Mouse (Mus musculus) MEL-GATA-1-ER (cell line): ENCODE measurements around the gene Pde6c.
A peak's percentile ranks its signal among the peaks of the same experiment; 100 is the strongest.

ENCODE experiments used
- DNase-seq: peaks from one replicate; pipeline ENCODE4 v3.0.0-alpha.2; 2012; ENCODE audit warnings: low read depth; ENCODE audit errors: extremely low read depth

Gene Pde6c

DNA sequence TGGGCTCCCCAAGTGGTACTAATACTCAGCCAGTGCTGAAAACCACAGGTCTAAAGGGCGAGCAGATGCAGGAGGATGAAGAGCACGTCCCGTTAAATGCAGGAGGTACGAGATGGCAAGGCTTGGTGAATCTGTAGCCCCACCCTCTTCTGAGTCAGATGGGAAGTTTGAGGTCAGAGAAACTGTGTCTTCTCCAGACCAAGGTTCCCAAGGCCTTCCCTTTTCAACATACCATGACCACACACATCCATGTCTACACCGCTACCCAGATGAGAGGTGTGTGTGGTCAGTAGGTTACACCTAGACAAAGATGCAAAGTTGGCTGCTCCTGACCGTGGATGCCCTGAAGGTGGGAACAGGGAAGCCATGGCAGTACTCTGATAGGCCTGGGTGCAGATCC, 2.2 kb downstream of the Pde6c start:
- no peak for DNase-seq

DNA sequence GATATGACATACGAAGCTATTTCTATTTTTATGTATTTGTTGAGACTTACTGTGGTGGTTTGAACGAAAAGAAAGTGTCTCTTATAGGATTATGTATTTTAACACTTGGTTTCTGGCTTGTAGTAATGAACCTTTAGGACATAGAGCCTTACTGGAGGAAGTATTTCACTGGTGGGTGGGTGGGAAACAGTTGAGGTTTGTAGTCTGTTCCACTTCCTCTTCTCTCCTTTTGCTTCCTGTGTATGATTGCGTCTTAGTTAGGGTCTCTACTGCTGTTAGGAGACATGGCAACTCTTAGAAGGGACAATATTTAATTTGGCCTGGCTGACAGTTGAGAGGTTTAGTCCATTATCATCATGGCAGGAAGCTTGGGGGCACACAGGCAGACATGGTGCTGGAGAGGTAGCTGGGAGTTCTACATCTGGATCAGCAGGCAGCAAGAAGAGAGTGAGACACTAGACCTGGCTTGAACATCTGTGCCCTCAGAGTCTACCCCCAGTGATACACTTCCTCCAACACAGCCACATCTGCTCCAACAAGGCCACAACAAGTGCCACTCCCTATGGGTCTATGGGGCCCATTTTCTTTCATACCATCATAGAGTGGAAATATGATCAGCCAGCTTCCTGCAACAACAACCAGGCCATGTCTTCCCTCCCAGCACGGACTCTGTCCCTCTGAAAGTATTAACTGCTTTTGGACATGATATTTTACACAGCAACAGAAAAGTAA, 11.1 kb downstream of the Pde6c start:
- no peak for DNase-seq

DNA sequence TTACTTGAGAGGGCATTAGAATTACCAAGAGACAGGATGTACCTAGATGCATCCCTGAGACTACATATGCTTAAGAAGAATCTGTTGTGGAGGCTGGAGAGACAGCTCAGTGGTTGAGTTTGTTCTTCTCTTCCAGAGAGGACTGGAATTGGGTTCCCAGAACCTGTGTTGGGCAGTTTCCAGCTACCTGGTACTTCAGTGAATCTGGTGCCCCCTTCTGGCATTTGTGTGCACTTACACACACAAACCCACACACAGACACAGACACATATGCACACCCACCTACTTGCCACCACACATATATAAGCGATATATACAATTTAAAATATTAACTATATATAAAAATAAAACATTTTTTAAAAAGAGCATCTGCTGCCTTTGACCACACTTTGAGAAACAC, 23.7 kb downstream of the Pde6c start:
- DNase-seq: no peak

DNA sequence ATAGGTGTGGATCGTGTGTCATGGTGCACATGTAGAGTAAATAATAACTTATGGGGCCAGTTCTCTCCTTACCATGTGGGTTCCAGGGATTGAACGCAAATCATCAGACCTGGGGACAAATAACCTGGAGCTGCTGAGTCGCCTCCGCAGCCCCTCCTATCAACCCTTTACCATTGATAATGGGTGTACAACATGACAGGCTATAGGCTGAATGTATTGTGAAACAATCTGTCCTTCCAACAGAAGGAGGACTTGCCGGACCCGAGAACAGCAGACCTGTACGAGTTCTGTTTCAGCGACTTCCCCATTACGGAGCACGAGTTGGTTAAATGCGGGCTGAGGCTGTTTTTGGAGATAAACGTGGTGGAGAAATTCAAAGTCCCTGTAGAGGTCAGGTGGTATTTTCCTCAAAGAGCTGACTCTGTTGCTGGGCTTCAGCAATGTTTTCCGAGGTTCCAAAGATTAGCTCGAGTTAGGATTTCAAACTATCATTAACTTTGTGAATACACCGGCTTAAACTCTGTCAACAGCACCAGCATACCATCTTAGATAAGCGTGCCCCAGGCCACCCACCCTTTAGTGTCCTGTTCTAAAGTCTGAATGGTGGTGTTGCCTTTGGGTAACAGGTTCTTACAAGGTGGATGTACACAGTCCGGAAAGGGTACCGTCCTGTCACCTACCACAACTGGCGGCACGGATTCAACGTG, 29.2 kb downstream of the Pde6c start:
- DNase-seq: no peak

DNA sequence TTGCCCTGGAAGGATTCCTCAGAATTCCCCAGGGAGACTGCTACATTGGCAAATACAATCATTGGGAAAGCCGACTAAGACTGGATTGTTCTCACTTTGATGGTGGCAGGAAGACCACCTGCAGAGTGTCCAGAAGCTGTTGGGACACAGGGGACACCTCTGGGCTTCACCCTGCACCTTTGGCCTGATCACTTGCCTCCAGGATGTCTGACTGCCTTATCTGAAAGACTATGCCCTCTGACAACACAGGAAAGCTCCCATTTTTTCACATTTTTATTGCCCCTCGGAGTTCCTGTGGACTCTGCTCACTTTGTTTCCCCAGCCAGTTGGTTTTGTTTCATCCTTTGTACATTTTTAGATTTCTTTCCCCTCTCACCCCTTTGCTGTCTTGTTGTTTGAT, 32.1 kb downstream of the Pde6c start:
- DNase-seq: no peak

DNA sequence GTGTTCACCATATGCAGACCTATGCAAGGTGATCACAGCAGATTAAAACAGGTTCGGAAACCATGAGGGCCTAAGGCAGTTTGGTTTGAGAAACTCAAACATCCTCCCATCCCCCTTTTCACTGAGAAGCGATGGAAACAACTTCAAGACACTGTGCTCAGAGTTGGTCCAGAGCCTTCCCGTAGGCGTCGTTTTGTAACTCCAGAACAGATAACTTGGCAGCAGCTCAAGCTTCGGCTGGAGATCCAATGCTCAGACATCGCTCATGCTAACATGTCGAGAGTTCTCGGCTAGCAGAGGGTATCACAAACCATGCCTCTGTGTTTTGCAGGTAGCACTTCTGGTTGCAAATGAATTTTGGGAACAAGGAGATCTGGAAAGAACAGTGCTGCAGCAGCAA, 47.1 kb downstream of the Pde6c start:
- DNase-seq: no peak

DNA sequence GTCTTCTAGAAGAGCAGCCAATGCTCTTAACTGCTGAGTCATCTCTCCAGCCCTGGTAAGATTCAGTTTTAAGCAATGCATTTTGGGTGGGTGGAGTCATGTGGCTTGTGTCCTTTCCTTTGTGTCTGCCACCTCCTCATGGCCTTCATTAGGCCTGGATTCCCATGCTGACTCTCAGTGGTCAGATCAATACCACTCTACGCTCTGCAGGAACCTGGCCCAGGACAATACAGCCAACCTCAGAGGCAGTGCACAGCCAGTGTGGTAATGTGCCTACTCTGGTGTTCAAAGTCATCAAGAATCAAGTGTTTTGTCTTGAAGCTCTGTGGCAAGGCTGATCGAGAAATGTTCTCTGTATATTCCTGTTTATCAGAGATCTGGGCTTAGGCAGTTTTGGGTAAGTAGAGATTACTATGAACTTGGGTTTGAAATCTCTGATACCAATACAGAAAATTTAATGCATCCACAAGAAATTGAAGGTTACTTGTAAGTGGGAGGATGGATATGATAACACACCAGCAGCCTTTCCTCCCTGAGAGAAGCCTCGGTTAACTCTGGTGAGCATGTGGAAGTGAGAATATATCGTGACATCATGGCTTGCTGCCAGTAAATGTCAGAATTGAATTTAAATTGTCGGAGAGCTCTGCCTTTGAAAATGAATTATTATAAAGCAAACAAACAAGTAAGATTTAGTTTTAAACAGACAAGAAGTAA, 54.2 kb downstream of the Pde6c start:
- no peak for DNase-seq

DNA sequence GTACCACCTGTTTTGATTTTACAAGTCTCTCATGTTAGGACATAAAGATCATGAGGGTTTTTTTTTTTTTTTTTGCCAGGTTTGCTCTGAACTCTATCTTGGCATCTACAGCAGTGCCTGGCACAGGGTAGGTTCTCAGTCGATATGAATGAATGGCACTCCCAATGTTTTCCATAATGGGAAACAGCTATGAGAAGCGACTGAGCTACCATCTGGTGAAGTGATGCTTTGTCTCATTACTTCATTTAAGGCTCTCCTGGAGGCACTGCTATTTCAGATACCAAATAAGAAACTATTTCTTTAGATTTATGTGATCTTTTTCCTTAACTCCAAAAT, 54.7 kb downstream of the Pde6c start:
- DNase-seq: no peak

DNA sequence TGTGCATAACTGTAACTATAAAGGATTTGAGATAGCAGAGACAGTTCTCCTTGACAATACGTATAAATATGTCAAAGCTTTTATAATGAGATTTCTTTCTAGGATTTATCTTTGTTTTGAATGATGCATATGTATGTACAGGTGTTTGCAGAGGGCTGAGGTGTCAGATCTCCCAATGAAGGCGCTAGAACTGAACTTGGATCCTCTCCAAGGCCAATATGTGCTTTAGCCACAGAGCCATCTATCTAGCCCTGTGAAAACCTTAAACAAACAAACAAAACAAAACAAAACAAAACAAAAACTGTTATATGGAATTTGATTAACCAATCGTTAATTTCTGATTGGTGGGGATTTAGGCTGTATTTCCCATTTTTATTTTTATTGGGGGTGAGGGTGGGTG, 58.0 kb downstream of the Pde6c start:
- DNase-seq: no peak

DNA sequence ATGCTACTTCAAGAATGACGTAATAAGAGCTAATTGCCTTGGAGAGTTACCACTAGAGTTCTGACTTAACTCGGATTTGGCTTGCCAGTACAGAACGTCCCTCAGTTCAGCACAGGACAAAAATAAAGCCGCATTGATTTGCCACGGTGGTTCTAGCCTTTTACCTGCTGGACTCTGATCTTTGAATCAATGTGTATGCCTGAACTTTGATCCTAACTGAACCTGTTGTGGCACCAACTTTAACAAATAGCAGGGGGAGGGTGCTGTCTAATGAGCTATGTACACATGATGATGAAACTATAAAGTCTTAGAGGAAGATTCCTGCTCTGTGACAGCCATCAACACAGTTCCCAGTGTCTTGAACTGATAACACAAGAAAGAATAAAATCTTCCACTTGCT, 58.9 kb downstream of the Pde6c start:
- no peak for DNase-seq

DNA sequence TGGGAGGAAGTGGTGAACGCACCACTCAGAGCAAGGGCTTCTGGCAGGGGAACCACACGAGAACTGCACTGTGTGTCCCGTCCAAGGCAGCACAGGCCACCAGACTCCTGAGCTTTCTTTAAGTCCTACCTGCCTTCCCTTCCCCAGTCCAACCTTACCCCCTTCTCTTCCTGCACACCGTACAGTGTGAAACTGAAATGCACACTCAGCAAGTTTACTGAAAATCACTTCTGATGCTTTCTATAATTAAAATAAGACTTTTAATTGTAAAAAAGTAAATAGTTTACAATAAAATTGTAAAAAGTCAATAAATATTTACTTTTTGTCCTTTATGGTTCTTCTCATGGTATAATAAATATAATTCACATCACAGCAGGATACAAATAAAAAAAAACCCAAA, 62.7 kb downstream of the Pde6c start:
- no peak for DNase-seq

DNA sequence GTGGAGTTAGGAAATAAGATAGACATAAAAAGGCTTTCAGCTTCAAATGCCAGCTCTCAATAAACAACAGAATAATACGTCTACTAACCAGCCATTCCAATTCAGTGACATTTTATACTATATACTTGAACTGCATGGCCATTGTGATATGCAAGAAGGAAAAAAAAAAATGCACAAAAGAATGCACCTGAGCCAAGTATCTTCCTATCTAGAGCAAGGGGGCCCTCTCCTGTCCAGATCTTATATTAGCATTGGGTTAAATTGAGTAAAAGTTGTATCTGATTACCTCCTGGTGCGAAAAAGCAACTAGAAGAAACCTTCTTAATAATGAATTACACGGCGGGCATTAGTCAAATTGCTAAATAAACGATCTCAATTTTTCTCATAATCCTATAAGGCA, 66.2 kb downstream of the Pde6c start:
- DNase-seq: no peak

DNA sequence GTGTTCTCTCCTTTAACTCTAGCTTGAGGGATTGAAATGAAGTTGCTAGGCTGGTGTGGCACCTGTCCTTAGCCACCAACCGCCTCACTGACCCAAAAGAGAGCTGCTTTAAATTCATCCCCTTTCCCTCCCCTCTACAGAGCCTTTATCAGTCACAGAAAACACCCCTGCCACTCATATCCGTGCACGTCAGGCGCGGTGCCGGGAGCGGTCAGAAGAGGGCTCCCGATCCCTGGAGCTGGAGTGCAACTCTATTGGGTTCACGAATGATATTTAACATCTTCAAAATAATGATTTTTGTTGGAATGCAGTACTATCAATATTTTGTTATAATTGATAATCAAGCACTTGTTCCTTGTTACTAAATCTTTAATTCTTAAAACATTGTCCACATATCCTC, 74.1 kb downstream of the Pde6c start:
- no peak for DNase-seq

DNA sequence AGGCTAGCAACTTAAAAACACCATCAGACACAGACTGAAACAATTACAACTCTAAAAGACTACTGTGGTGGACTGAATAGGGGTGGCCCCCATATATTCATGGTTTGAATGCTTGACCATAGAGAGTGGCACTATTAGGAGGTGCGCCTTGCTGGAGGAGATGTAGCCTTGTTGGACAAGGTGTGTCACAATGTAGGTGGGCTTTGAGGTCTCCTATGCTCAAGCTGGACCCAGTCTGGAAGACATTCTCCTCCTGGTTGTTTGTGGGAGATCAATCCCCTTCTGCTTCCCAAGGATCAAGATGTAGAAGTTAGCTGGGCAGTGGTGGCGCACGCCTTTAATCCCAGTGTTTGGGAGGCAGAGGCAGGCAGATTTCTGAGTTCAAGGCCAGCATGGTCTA, 85.1 kb downstream of the Pde6c start:
- DNase-seq: no peak

DNA sequence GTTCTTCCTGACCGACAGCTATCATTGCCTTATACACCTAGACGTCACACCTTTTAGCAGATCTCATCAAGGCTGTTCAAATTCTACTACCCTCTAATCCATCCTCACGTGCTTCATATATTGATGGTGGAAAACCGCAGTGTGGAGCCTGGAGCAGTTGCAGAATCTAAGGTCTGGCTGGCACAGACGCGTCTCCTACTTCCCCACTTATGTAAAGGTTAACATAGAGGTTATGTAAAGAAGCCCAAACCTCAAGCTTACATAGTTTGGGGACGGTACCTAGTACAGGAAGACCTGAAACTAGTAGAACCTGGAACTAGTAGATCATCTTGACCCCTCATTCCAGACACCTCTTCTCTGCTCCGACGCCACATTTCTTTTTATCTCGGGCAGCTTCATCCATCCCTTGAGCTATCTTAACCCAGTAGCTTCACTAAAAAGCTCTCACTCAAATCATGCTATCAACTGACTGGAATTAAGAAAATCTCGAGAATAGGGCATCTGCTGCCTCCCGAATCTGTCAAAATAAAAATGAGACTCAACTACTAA, 90.8 kb downstream of the Pde6c start:
- DNase-seq: peak; percentile 13

DNA sequence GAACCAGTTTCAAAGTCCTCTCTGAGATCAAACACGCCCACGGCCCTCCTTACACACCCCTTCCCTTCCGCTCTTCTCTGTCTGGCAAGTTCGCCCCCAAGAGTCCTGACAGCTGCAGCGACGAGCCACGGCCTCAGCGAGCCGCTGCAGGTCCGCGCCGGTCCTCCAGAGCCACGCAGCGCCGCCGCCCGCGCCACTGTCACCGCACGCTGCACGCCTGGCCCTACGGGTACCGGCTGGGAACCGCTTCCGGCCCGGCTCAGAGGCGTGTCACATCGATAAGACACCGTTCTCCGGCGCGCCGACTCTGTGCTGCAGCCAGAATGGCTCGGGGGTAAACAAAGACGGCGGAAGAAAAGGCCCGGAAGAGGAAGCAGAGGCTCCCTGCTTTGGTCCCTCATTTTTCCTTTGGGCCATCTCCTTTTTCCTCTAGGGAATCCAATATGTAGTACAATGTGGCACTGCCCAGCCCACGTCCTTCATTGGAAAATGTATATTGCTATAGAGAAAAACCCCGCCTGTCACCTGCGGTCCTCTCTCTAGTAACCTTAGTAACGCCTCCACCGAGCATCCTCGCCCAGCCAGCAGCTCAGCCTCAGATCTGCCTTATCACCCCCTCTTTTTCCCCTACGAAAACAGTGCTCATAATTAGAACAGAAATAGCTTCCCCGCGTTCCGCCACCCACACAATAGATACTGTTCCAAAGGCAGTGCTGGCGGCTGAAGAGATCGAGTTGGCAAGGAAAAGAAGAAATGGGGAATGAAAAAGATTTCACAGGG, 91.5 kb downstream of the Pde6c start, which contains the start of gene Fra10ac1:
TSS of gene Fra10ac1 (minus strand) at position 252 of the 780 bp plus-strand sequence.
- DNase-seq: peak; percentile 71

DNA sequence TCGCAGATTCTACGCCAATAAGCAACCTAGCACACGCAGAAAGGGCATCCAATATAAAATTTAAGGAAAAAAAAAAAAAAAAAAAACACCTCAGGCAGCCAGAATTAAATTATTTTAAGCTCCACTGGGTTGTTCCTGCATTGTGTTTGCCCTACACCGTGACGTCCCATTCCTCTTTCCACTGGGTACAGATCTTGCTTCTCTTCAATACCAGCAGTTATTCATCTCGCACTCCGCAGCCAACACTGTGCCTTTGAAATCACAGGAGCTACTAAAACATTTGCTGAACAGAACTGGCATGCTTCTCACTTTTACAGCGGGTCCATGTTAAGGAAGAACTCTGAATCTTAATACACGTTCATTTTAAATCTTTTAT, 92.1 kb downstream of the Pde6c start:
- no peak for DNase-seq

DNA sequence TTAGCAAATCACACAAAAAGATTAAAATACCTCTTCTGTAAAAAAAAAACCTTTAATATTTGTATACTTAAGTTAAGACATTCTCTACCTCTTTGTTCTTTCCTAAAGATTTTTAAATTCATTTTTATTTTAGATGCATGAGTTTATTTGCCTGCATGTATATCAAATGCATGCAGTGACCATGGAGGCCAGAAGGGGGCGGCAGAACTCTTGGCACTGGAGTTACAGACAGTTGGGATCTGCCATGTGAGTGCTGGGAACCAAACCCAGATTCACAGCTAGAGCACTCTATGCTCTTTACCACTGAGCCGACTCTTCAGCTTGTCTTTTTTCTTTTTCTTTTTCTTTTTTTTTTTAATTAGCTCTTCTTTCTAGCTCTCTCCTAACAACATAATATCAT, 96.1 kb downstream of the Pde6c start:
- peak; percentile 13 for DNase-seq

DNA sequence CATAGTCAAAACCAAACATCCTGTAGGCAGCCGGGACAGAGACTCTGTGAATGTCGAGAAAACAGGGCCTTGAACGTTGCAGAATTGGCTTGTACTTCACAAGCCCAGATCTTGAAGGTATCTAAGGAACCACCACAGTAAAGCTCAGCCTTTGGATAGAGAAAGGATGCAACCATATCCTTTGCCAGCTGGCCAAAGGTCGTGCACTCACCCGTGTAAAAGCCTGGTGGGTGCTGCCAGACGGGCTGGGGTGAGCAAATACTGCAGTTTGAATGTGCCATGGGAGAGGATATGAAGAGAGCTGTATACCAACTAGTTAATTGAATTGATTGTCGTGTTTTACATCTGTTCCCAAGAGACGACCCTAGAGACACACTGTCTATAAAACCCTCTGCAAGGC, 99.5 kb downstream of the Pde6c start:
- no peak for DNase-seq

DNA sequence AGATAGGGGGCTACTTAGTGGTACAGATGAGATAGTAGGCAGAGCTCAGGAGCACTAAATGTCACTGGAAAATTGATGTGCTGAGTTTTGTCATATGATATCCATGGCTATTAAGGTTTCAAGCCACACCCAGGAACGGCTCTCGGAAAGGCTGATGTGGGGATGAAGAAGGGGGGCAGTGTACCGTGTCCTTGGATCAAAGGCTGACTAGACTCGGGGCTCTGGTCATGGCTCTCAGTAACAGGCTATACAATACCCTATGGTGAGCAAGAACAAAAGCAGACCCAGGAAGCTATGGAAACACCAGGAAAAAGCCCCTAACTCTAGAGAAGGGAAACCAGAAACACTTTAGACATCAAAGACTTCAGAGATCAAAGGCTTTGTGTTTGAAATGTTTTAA, 99.9 kb downstream of the Pde6c start:
- DNase-seq: no peak
